Mouse (Mus musculus): ENCODE results near the gene Col4a2.

DNA sequence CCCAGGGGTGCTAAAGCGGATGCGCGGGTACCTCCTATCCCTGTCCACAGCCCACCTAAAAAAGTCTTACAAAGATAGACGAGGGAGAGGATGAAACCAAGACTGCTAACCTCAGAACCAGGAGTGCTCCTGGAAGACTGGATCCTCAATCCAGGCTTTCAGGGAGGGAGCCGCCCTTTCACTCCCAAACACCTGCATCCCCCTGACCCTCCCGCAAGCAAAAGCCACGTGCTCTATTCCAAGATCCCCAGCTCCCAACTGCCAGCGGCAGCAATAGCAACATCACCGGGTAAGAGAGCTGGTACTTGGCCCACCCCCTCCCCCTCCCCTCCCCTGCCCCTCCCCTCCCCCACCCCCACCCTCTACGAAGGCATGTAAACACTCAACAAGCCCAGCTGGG lies 162.8 kb downstream of the Col4a2 start:
- TF ChIP-seq CTCF (IDR thresholded peaks at IDR 0.05): no peak
- no peak for TF ChIP-seq EP300 (IDR thresholded peaks at IDR 0.05)
